Mouse (Mus musculus) cortical plate, adult 2 months (tissue): Measurements from ENCODE around the gene Oxtr. TPM values are rescaled to one million over a fixed set of nuclear protein-coding genes. Genes with fewer than 3 reads are reported as not detected.
A peak's percentile ranks its signal among the peaks of the same experiment; 100 is the strongest.

ENCODE experiments used
- H3K27ac ChIP-seq: fragments of 200-500 bp; 2 replicates; pipeline ENCODE4 v1.5.1; 2012; ENCODE audit warnings: low read length, control low read depth, inconsistent platforms; ENCODE audit not compliant: insufficient read depth
- H3K4me1 ChIP-seq: fragments of 200-500 bp; 2 replicates; pipeline ENCODE4 v1.6.1; 2011; ENCODE audit warnings: low read length; ENCODE audit not compliant: control insufficient read depth, insufficient read depth
- H3K4me3 ChIP-seq: fragments of 200-500 bp; 2 replicates; pipeline ENCODE4 v1.5.1; 2011; ENCODE audit warnings: mild to moderate bottlenecking, low read length, control low read depth; ENCODE audit not compliant: insufficient read depth
- CTCF ChIP-seq: fragments of 200-500 bp; IDR thresholded peaks from 2 replicates; pipeline ENCODE4 v1.5.1; 2011; ENCODE audit warnings: mild to moderate bottlenecking, control low read depth, low read length; ENCODE audit not compliant: insufficient read depth; ENCODE audit errors: extremely low read depth
- POLR2A ChIP-seq: fragments of 200-500 bp; IDR thresholded peaks from 2 replicates; pipeline ENCODE4 v1.6.1; 2011; ENCODE audit warnings: mild to moderate bottlenecking, low read length, control low read depth; ENCODE audit not compliant: insufficient read depth; ENCODE audit errors: extremely low read depth
- polyA plus RNA-seq: library from polyadenylated mRNA; depleted of rRNA; stranded (reverse); fragments of >200 nt; gene quantifications from 2 replicates; pipeline ENCODE4 v1.2.3, GENCODE M21; 2012

Gene Oxtr
- polyA plus RNA-seq, 1 experiment = 3.5 TPM

GRCm38 (mm10) chr6:112490625-112491242, 991 bp upstream of the Oxtr start:
- no peak overlapping the region for H3K27ac ChIP-seq
- TF ChIP-seq CTCF (peak; percentile 74), POLR2A (no peak)
- H3K4me1 ChIP-seq = no peaks in the 10 kb centered on the region
- H3K4me3 ChIP-seq = peak overlapping the region; percentile 21

GRCm38 (mm10) chr6:112489181-112489909, 398 bp downstream of the Oxtr start:
- TF ChIP-seq CTCF (no peak), POLR2A (no peak)
- Histone ChIP-seq H3K4me1 (no peaks in the 10 kb centered on the region), H3K4me3 (peak overlapping the region; percentile 25), H3K27ac (no peak overlapping the region)

- TF ChIP-seq CTCF = no peak
- no peak for TF ChIP-seq POLR2A
- H3K4me3 ChIP-seq = peak overlapping the region; percentile 25
- H3K27ac ChIP-seq = no peak overlapping the region
- no peaks in the 10 kb centered on the region for H3K4me1 ChIP-seq
Measured at GRCm38 (mm10) chr6:112488821-112489180, 942 bp downstream of the Oxtr start.

GRCm38 (mm10) chr6:112487993-112488392, 1.8 kb downstream of the Oxtr start:
- no peak overlapping the region for H3K4me3 ChIP-seq

GRCm38 (mm10) chr6:112484316-112484715, 5.4 kb downstream of the Oxtr start:
- Histone ChIP-seq H3K4me1 (no peaks in the 10 kb centered on the region), H3K27ac (no peak overlapping the region), H3K4me3 (no peak overlapping the region)
- TF ChIP-seq POLR2A = no peak
- peak; percentile 58 for TF ChIP-seq CTCF

More at GRCm38 (mm10) chr6:112487993-112488392, 1.8 kb downstream of the Oxtr start:
- Histone ChIP-seq H3K27ac (no peak overlapping the region), H3K4me1 (no peaks in the 10 kb centered on the region)
- TF ChIP-seq POLR2A (no peak), CTCF (no peak)

GRCm38 (mm10) chr6:112479861-112480260, 9.9 kb downstream of the Oxtr start:
- H3K4me1 ChIP-seq = no peaks in the 10 kb centered on the region
- H3K4me3 ChIP-seq = no peak overlapping the region
- no peak overlapping the region for H3K27ac ChIP-seq
- TF ChIP-seq CTCF = no peak
- TF ChIP-seq POLR2A = no peak

- Histone ChIP-seq H3K4me1 (no peaks in the 10 kb centered on the region), H3K4me3 (no peak overlapping the region), H3K27ac (no peak overlapping the region)
- TF ChIP-seq CTCF (no peak), POLR2A (no peak)
Measured at GRCm38 (mm10) chr6:112471644-112472043, 18.1 kb downstream of the Oxtr start.

- Histone ChIP-seq H3K27ac (no peak overlapping the region), H3K4me3 (no peak overlapping the region), H3K4me1 (no peaks in the 10 kb centered on the region)
- TF ChIP-seq POLR2A (no peak), CTCF (no peak)
Measured at GRCm38 (mm10) chr6:112466001-112466400, 23.7 kb downstream of the Oxtr start.

GRCm38 (mm10) chr6:112465441-112465840, 24.3 kb downstream of the Oxtr start:
- TF ChIP-seq POLR2A = no peak
- TF ChIP-seq CTCF = no peak
- Histone ChIP-seq H3K27ac (no peak overlapping the region), H3K4me3 (no peak overlapping the region), H3K4me1 (no peaks in the 10 kb centered on the region)

- Histone ChIP-seq H3K27ac (no peak overlapping the region), H3K4me3 (no peak overlapping the region), H3K4me1 (no peaks in the 10 kb centered on the region)
- no peak for TF ChIP-seq CTCF
- no peak for TF ChIP-seq POLR2A
Measured at GRCm38 (mm10) chr6:112463331-112463730, 26.4 kb downstream of the Oxtr start.

- Histone ChIP-seq H3K4me1 (no peaks in the 10 kb centered on the region), H3K4me3 (no peak overlapping the region), H3K27ac (no peak overlapping the region)
- TF ChIP-seq CTCF (no peak), POLR2A (no peak)
Measured at GRCm38 (mm10) chr6:112461459-112461858, 28.3 kb downstream of the Oxtr start.
